Mouse (Mus musculus) adrenal gland, adult (tissue): ENCODE measurements around the gene Riok2.
"Not testable (repeated sequence)": the region's sequence is repeated elsewhere in the genome, so short reads cannot be mapped to it uniquely, and the experiment has no call there.

Experiments used
- DNase-seq, 2 experiments: peaks; one replicate each; pipeline ENCODE4 v3.0.0; 2022 to 2023; ENCODE audit warnings: low spot score in 1 of 2; ENCODE audit not compliant: inconsistent age in 2 of 2

Riok2 gene

GRCm38 (mm10) chr17:17373918-17374910, at the start of gene Riok2:
Gene Riok2, plus strand, starts transcription at chr17:17374309.
- peak; percentile 96 to 99 for DNase-seq

- not testable (repeated sequence) for DNase-seq
Measured at GRCm38 (mm10) chr17:17326022-17326421, 48.1 kb upstream of the Riok2 start.

- no peak for DNase-seq
Measured at GRCm38 (mm10) chr17:17326636-17327035, 47.5 kb upstream of the Riok2 start.

- DNase-seq = peak in 1 of 2 experiments; percentile 39
Measured at GRCm38 (mm10) chr17:17345374-17346183, 28.5 kb upstream of the Riok2 start.

GRCm38 (mm10) chr17:17346281-17346680, 27.8 kb upstream of the Riok2 start:
- not testable (repeated sequence) for DNase-seq

GRCm38 (mm10) chr17:17373550-17373917, 575 bp upstream of the Riok2 start:
- DNase-seq = no peak

- peak in 1 of 2 experiments; percentile 77 for DNase-seq
Measured at GRCm38 (mm10) chr17:17375581-17375980, 1.5 kb downstream of the Riok2 start.

- DNase-seq = no peak
Measured at GRCm38 (mm10) chr17:17383703-17384102, 9.6 kb downstream of the Riok2 start.

GRCm38 (mm10) chr17:17384502-17384901, 10.4 kb downstream of the Riok2 start:
- DNase-seq = no peak

GRCm38 (mm10) chr17:17386117-17386516, 12.0 kb downstream of the Riok2 start:
- peak in 1 of 2 experiments; percentile 39 for DNase-seq

GRCm38 (mm10) chr17:17391823-17392222, 17.7 kb downstream of the Riok2 start:
- no peak for DNase-seq

GRCm38 (mm10) chr17:17392863-17393262, 18.8 kb downstream of the Riok2 start:
- peak in 1 of 2 experiments; percentile 51 for DNase-seq

- DNase-seq = no peak
Measured at GRCm38 (mm10) chr17:17393300-17393699, 19.2 kb downstream of the Riok2 start.

- peak; percentile 79 to 93 for DNase-seq
Measured at GRCm38 (mm10) chr17:17394336-17394735, 20.2 kb downstream of the Riok2 start.

- DNase-seq = no peak
Measured at GRCm38 (mm10) chr17:17396869-17397268, 22.8 kb downstream of the Riok2 start.

- no peak for DNase-seq
Measured at GRCm38 (mm10) chr17:17398664-17399063, 24.6 kb downstream of the Riok2 start.

- DNase-seq = peak; percentile 34 to 73
Measured at GRCm38 (mm10) chr17:17402222-17403004, 28.3 kb downstream of the Riok2 start, which contains the start of gene Lix1. Gene Lix1, plus strand, starts transcription at chr17:17402672.

- no peak for DNase-seq
Measured at GRCm38 (mm10) chr17:17403038-17403437, 28.9 kb downstream of the Riok2 start.

GRCm38 (mm10) chr17:17403578-17404112, 29.5 kb downstream of the Riok2 start:
- DNase-seq = no peak

GRCm38 (mm10) chr17:17404811-17405544, 30.9 kb downstream of the Riok2 start:
- DNase-seq = no peak
